Mouse (Mus musculus): ENCODE data around the gene Jun.

GRCm38 (mm10) chr4:95096731-95097130 lies 44.7 kb upstream of the Jun start:
- TF ChIP-seq CTCF (IDR thresholded peaks at IDR 0.05; ENCODE audit: control insufficient read depth, insufficient read depth, insufficient read length) (no peak), USF1 (IDR thresholded peaks at IDR 0.05; ENCODE audit: low read depth) (no peak), MYOD1 (IDR thresholded peaks at IDR 0.05; ENCODE audit: control insufficient read depth, insufficient read length, low read depth) (no peak), FOSL1 (IDR thresholded peaks at IDR 0.05; ENCODE audit: insufficient read depth, low read length, poor library complexity, severe bottlenecking) (no peak), CEBPB (IDR thresholded peaks at IDR 0.05; ENCODE audit: low read depth) (no peak), MAX (IDR thresholded peaks at IDR 0.05) (no peak), MYOG (IDR thresholded peaks at IDR 0.05; ENCODE audit: control insufficient read depth, extremely low read depth, insufficient read length) (no peak)

Data from C2C12 (cell line).